Mouse (Mus musculus): ENCODE measurements at regions not wholly inside any gene's neighbourhood (a gene's known extent, or its start where the extent isn't known, plus 50 kb on each side); places are given as distances from the start of the nearest gene placed in this dataset.

GRCm38 (mm10) chr1:125242345-125242744 lies 193.2 kb downstream of the Actr3 start:
- H3K4me1 ChIP-seq (replicated peaks; ENCODE audit: control insufficient read depth, insufficient read depth, low read length): no peaks in the 10 kb centered on the region
- no peak overlapping the region for H3K9ac ChIP-seq
- no peaks in the 10 kb centered on the region for H3K27me3 ChIP-seq (ENCODE audit: control insufficient read depth, insufficient read depth, low read length)
- no peaks in the 10 kb centered on the region for H3K36me3 ChIP-seq (replicated peaks; ENCODE audit: control insufficient read depth, insufficient read depth)
- ATAC-seq (ENCODE audit: low FRiP score): no peak
- DNase-seq (ENCODE audit: low spot score): no peak
- no peak overlapping the region for H3K4me3 ChIP-seq (replicated peaks; ENCODE audit: low read length)
- 93% methylated on average over 7 of the region's 7 CpGs for WGBS
- H3K27ac ChIP-seq: no peak overlapping the region
- no peak overlapping the region for H3K4me2 ChIP-seq (replicated peaks)
- H3K9me3 ChIP-seq (ENCODE audit: control insufficient read depth, low read length): no peaks in the 10 kb centered on the region

DNA sequence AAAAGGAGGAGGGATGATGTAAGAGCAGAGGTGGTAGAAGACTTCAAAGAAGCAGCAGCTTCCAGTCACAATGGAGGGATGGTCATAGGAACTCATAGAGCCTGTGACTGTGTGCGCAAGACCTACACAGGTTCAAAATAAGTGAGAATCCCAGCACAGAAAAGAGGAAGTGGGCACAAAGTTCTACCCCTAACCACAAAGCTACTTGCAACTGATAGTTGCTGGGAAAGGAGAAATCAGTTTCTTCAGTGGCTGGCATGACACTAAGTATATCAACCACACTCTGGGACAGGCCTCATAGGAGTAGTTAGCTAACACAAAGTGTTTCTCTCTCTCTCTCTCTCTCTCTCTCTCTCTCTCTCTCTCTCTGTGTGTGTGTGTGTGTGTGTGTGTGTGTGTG lies 193.8 kb downstream of the Actr3 start:
- no peaks in the 10 kb centered on the region for H3K36me3 ChIP-seq (replicated peaks; ENCODE audit: control insufficient read depth, insufficient read depth)
- 96% methylated on average over 1 of the region's 1 CpGs for WGBS
- no peak overlapping the region for H3K27ac ChIP-seq
- no peak overlapping the region for H3K9ac ChIP-seq
- H3K4me3 ChIP-seq (replicated peaks; ENCODE audit: low read length): no peak overlapping the region
- no peaks in the 10 kb centered on the region for H3K4me1 ChIP-seq (replicated peaks; ENCODE audit: control insufficient read depth, insufficient read depth, low read length)
- DNase-seq (ENCODE audit: low spot score): no peak
- no peak for ATAC-seq (ENCODE audit: low FRiP score)
- H3K4me2 ChIP-seq (replicated peaks): no peak overlapping the region
- H3K9me3 ChIP-seq (ENCODE audit: control insufficient read depth, low read length): no peaks in the 10 kb centered on the region
- no peaks in the 10 kb centered on the region for H3K27me3 ChIP-seq (ENCODE audit: control insufficient read depth, insufficient read depth, low read length)

DNA sequence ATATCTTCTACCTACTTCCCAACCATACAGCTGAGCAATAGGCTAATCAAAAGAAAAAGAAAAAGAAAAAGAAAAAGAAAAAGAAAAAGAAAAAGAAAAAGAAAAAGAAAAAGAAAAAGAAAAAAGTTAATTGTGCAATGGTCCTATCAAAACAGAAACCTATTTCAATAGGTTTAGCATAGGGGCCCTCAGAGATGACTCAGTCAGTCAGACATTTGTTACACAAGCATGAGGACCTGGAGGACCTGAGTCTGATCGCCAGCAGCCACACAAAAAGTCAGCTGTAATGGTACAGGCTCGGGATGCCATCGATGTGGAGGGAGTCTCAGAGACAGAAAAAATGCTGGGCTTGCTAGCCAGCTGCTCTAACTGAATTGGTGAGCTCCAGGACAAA lies 197.9 kb downstream of the Actr3 start:
- H3K27ac ChIP-seq: no peak overlapping the region
- H3K9me3 ChIP-seq (ENCODE audit: control insufficient read depth, low read length): no peaks in the 10 kb centered on the region
- no peak overlapping the region for H3K4me2 ChIP-seq (replicated peaks)
- DNase-seq (ENCODE audit: low spot score) (no peak), ATAC-seq (ENCODE audit: low FRiP score) (no peak)
- H3K9ac ChIP-seq: no peak overlapping the region
- H3K4me1 ChIP-seq (replicated peaks; ENCODE audit: control insufficient read depth, insufficient read depth, low read length): no peaks in the 10 kb centered on the region
- WGBS: 91% methylated on average over 3 of the region's 3 CpGs
- no peak overlapping the region for H3K4me3 ChIP-seq (replicated peaks; ENCODE audit: low read length)
- H3K27me3 ChIP-seq (ENCODE audit: control insufficient read depth, insufficient read depth, low read length): no peaks in the 10 kb centered on the region
- no peaks in the 10 kb centered on the region for H3K36me3 ChIP-seq (replicated peaks; ENCODE audit: control insufficient read depth, insufficient read depth)

DNA sequence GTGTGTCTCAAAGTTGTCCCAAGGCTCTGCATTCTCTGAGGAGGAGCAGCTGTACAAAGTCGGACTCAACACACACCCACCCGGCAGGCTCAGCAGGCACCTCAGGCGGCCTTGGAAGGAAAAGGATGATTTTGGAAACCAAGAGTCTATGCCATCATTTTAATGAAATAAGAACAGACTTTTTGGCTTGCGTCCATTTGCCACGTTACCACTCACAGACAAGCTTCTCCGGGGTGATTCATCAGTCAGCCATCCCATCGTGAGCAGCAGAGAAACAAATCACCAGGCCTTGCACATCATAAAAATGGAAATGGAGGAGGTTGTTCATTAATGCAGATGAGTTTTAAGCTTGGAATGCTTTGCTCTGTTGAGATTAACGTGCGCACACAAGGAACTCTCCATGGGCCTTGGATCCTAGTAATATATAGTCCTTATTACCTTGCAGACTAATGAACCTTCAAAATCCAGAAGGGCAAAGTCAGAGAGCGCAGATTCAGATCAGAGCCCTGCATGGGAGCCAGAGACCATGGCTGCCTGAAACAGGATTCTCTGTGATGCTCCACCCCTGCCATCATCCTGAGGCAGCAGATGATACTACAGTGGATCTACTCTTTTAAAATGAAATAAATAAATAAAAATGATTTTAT lies 198.5 kb downstream of the Actr3 start:
- ATAC-seq (ENCODE audit: low FRiP score) (peak; percentile 46; the same call in 1 of the 2 replicates), DNase-seq (ENCODE audit: low spot score) (no peak)
- no peak overlapping the region for H3K4me2 ChIP-seq (replicated peaks)
- H3K4me3 ChIP-seq (replicated peaks; ENCODE audit: low read length): no peak overlapping the region
- no peaks in the 10 kb centered on the region for H3K4me1 ChIP-seq (replicated peaks; ENCODE audit: control insufficient read depth, insufficient read depth, low read length)
- no peaks in the 10 kb centered on the region for H3K27me3 ChIP-seq (ENCODE audit: control insufficient read depth, insufficient read depth, low read length)
- no peak overlapping the region for H3K9ac ChIP-seq
- no peak overlapping the region for H3K27ac ChIP-seq
- no peaks in the 10 kb centered on the region for H3K9me3 ChIP-seq (ENCODE audit: control insufficient read depth, low read length)
- H3K36me3 ChIP-seq (replicated peaks; ENCODE audit: control insufficient read depth, insufficient read depth): no peaks in the 10 kb centered on the region
- 74% methylated on average over 10 of the region's 10 CpGs for WGBS

GRCm38 (mm10) chr1:125234747-125235146 lies 200.8 kb downstream of the Actr3 start:
- no peaks in the 10 kb centered on the region for H3K27me3 ChIP-seq (ENCODE audit: control insufficient read depth, insufficient read depth, low read length)
- no peaks in the 10 kb centered on the region for H3K36me3 ChIP-seq (replicated peaks; ENCODE audit: control insufficient read depth, insufficient read depth)
- H3K4me3 ChIP-seq (replicated peaks; ENCODE audit: low read length): no peak overlapping the region
- H3K4me2 ChIP-seq (replicated peaks): no peak overlapping the region
- H3K4me1 ChIP-seq (replicated peaks; ENCODE audit: control insufficient read depth, insufficient read depth, low read length): no peaks in the 10 kb centered on the region
- DNase-seq (ENCODE audit: low spot score) (no peak), ATAC-seq (ENCODE audit: low FRiP score) (no peak)
- no peak overlapping the region for H3K27ac ChIP-seq
- H3K9ac ChIP-seq: no peak overlapping the region
- H3K9me3 ChIP-seq (ENCODE audit: control insufficient read depth, low read length): 0 out of 2 replicates have a peak, but pooled peaks cover 3% of the 10 kb centered on the region
- WGBS: 87% methylated on average over 2 of the region's 2 CpGs

DNA sequence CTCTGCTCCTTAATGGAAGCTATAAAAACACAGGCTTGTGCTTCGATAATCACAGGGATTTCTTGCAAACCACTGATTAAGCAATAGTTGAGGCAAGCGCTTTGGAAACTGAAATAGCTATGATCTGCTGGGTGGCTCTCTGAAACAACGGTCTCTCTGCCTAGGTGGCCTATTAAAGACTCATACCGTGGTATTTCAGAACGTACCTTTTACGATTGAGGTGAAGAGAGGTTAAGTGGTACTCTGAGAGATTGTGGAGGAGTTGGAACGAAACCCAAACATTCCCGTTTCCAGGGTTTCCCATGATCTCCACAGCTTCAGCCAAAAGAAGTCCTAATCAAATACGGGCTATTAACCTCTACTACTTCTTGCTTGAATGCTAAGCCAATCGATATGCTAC lies 212.2 kb downstream of the Actr3 start:
- H3K4me1 ChIP-seq (replicated peaks; ENCODE audit: control insufficient read depth, insufficient read depth, low read length): no peaks in the 10 kb centered on the region
- no peaks in the 10 kb centered on the region for H3K36me3 ChIP-seq (replicated peaks; ENCODE audit: control insufficient read depth, insufficient read depth)
- H3K4me2 ChIP-seq (replicated peaks): no peak overlapping the region
- DNase-seq (ENCODE audit: low spot score) (no peak), ATAC-seq (ENCODE audit: low FRiP score) (no peak)
- H3K4me3 ChIP-seq (replicated peaks; ENCODE audit: low read length): no peak overlapping the region
- H3K27ac ChIP-seq: no peak overlapping the region
- H3K9ac ChIP-seq: no peak overlapping the region
- no peaks in the 10 kb centered on the region for H3K27me3 ChIP-seq (ENCODE audit: control insufficient read depth, insufficient read depth, low read length)
- H3K9me3 ChIP-seq (ENCODE audit: control insufficient read depth, low read length): no peaks in the 10 kb centered on the region
- 86% methylated on average over 10 of the region's 10 CpGs for WGBS

- H3K36me3 ChIP-seq (replicated peaks; ENCODE audit: control insufficient read depth, insufficient read depth): no peaks in the 10 kb centered on the region
- H3K27ac ChIP-seq: no peak overlapping the region
- no peaks in the 10 kb centered on the region for H3K4me1 ChIP-seq (replicated peaks; ENCODE audit: control insufficient read depth, insufficient read depth, low read length)
- no peak overlapping the region for H3K4me2 ChIP-seq (replicated peaks)
- H3K9ac ChIP-seq: no peak overlapping the region
- no peak overlapping the region for H3K4me3 ChIP-seq (replicated peaks; ENCODE audit: low read length)
- 58% methylated on average over 6 of the region's 6 CpGs for WGBS
- no peaks in the 10 kb centered on the region for H3K27me3 ChIP-seq (ENCODE audit: control insufficient read depth, insufficient read depth, low read length)
- ATAC-seq (ENCODE audit: low FRiP score) (peak; percentile 72; the same call in 1 of the 2 replicates), DNase-seq (ENCODE audit: low spot score) (no peak)
- H3K9me3 ChIP-seq (ENCODE audit: control insufficient read depth, low read length): no peaks in the 10 kb centered on the region
These were observed 219.3 kb downstream of the Actr3 start for GRCm38 (mm10) chr1:125216192-125216591.

- Histone ChIP-seq H3K4me1 (replicated peaks; ENCODE audit: control insufficient read depth, insufficient read depth, low read length) (no peaks in the 10 kb centered on the region), H3K27me3 (ENCODE audit: control insufficient read depth, insufficient read depth, low read length) (no peaks in the 10 kb centered on the region), H3K9me3 (ENCODE audit: control insufficient read depth, low read length) (no peaks in the 10 kb centered on the region), H3K27ac (no peak overlapping the region), H3K4me3 (replicated peaks; ENCODE audit: low read length) (no peak overlapping the region), H3K4me2 (replicated peaks) (no peak overlapping the region), H3K9ac (no peak overlapping the region), H3K36me3 (replicated peaks; ENCODE audit: control insufficient read depth, insufficient read depth) (no peaks in the 10 kb centered on the region)
- 64% methylated on average over 1 of the region's 1 CpGs for WGBS
- DNase-seq (ENCODE audit: low spot score): no peak
- ATAC-seq (ENCODE audit: low FRiP score): no peak
These were observed 248.4 kb downstream of the Actr3 start for GRCm38 (mm10) chr1:125187091-125187490.

DNA sequence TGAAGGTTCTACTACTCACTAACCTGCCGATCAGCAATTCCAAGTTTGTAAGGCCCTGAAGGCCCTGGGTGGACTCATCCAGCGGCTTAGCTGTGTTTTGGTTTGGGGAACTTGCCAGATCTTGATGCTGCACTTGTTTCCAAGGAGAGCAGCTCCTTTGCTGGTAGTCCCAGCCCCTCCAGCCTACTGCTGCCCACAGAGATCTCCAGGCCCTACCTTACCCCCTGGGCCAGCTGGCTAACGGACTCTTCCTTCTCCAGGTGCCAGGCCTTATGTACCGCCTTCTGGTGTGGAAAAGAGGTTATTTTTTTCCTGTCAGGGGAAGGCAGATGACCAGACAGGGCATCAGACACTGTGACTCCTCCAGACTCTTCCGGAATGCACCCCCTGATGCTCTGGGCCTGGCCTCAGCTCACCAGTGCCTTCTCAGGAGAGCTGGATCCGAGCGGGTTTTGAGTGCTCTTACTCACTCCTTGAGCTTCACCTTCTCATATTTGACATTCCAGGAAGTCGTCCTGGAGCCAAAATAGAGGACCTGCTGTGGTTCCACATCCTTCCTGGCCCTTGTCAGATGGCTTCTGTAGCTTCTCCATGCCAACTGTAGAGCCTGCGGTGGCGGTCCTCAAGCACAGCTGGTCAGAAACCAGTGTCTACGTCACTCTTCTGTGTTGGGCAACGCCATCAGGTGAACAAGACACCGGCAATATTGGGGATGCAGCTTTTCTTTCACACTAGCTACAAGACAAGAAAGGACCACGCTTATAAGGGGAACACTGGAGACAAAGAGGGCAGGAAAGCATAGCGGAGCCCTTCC lies 259.2 kb downstream of the Actr3 start:
- no peak overlapping the region for H3K27ac ChIP-seq
- ATAC-seq (ENCODE audit: low FRiP score): no peak

More for the DNA sequence above, 259.2 kb downstream of the Actr3 start:
- Histone ChIP-seq H3K4me3 (replicated peaks; ENCODE audit: low read length) (no peak overlapping the region), H3K4me1 (replicated peaks; ENCODE audit: control insufficient read depth, insufficient read depth, low read length) (no peaks in the 10 kb centered on the region), H3K9ac (no peak overlapping the region), H3K9me3 (ENCODE audit: control insufficient read depth, low read length) (no peaks in the 10 kb centered on the region), H3K27me3 (ENCODE audit: control insufficient read depth, insufficient read depth, low read length) (no peaks in the 10 kb centered on the region), H3K4me2 (replicated peaks) (no peak overlapping the region), H3K36me3 (replicated peaks; ENCODE audit: control insufficient read depth, insufficient read depth) (no peaks in the 10 kb centered on the region)
- 91% methylated on average over 15 of the region's 15 CpGs for WGBS
- no peak for DNase-seq (ENCODE audit: low spot score)

Measured in hindbrain, embryonic 14.5 days (tissue).